Mouse (Mus musculus) brain, embryonic 14.5 days (tissue): ENCODE data around the gene Efna4. TPM values are rescaled to one million over a fixed set of nuclear protein-coding genes. Genes with fewer than 3 reads are reported as not detected.

Experiments
- DNase-seq: peaks from one replicate; pipeline ENCODE4 v3.0.0-alpha.2; 2011; ENCODE audit warnings: low read depth
- CTCF ChIP-seq: fragments of 200-500 bp; IDR thresholded peaks from 2 replicates; pipeline ENCODE4 v1.5.1; 2012; ENCODE audit warnings: inconsistent platforms, mild to moderate bottlenecking, moderate library complexity, borderline replicate concordance; ENCODE audit not compliant: insufficient read depth, insufficient read length; ENCODE audit errors: extremely low read depth
- POLR2A ChIP-seq: fragments of 200-500 bp; IDR thresholded peaks from 2 replicates; pipeline ENCODE4 v1.6.1; 2012; ENCODE audit warnings: mild to moderate bottlenecking, inconsistent platforms, borderline replicate concordance; ENCODE audit not compliant: poor library complexity, insufficient read depth, insufficient read length, severe bottlenecking; ENCODE audit errors: extremely low read depth
- polyA plus RNA-seq: library from polyadenylated mRNA; depleted of rRNA; stranded (reverse); fragments of >200 nt; gene quantifications from 2 replicates; pipeline ENCODE4 v1.2.3, GENCODE M21; 2012

The Efna4 gene
- polyA plus RNA-seq, 1 experiment = 12.6 TPM

- TF ChIP-seq POLR2A = no peak
- TF ChIP-seq CTCF = 0 out of 2 replicates have a peak, but pooled peaks have one; percentile 1
- no peak for DNase-seq
Observed at GRCm38 (mm10) chr3:89315930-89316831, 21.6 kb downstream of the Efna4 start.

DNA sequence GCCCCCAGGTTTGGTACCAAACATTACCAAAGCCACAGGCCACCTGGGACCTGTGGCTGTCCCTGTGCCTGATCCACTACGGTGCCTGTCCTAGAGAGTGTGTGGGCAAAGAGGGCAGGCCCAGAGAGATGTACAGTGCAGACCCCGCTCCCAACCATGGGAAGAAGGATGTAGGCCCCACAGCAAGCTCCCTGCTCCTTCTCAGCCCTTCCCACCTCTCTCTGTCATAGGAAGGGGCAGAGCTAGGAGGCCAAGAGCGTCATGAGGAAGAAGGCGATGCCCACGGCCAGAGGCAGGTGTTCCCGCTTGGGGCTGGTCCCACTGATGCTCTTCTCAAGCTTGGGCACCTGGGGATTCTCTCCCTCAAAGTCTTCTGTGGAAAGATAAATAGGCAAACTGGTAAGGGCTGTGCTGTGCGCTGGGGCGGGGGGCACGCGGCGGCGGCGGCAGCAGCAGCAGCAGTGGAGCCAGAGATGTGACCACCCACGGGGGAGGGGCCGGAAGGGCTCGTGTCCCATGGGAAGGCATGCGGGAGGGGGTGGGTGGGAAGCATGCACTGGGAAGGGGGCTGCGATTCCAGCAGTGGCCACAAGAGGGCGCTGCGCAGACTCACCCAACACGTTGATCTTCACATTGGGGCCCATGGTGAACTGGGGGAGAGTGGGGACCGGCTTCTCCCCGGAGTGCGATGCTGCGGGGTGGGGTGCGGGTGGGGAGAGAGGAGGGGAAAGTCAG lies 22.5 kb downstream of the Efna4 start:
- DNase-seq = peak; percentile 85
- TF ChIP-seq POLR2A (no peak), CTCF (peak; percentile 99)

- TF ChIP-seq CTCF (no peak), POLR2A (no peak)
- no peak for DNase-seq
Observed at GRCm38 (mm10) chr3:89314791-89315190, 23.0 kb downstream of the Efna4 start.

DNA sequence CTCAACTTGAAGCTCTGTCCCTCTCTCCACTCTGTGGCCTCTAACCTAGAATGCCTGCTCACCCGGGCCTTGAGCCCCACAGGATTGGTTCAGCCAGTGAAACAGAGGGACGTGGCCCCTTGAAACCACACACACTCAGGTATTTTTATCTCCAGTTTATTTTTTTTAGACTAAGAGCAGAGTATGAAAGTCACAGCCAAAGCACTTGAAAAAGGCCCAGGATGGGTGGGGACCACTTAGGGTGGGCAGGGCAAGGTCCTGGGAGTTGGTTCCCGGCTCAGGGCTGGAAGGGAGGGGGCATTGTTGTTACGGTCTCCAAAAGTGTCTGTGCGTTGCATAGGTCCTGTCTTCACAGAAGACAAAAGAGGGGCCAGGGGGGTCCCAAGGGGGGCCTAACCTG lies 23.5 kb downstream of the Efna4 start:
- TF ChIP-seq CTCF = no peak
- no peak for TF ChIP-seq POLR2A

DNA sequence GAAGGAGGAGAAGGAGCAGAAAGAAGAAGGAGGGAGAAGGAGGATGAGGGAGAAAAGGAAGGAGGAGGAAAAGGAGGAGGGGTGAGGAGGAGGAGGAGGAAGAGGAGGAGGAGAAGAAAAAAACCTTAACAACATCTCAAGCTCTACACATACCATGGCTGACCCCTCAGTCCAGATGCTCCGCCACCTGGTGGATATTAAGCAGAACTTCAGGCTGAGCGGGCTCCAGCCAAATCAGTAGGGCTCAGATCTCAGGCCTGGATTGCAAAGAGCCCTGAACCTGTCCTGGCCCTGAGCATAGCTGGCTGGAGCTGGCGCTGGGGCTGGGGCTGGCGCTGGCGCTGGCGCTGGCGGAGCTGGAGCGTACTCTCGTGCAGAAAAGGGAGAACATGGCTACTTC lies 29.7 kb downstream of the Efna4 start:
- DNase-seq = peak; percentile 80
- no peak for TF ChIP-seq POLR2A
- peak; percentile 87 for TF ChIP-seq CTCF

More for the DNA sequence above, 23.5 kb downstream of the Efna4 start:
- DNase-seq = no peak

DNA sequence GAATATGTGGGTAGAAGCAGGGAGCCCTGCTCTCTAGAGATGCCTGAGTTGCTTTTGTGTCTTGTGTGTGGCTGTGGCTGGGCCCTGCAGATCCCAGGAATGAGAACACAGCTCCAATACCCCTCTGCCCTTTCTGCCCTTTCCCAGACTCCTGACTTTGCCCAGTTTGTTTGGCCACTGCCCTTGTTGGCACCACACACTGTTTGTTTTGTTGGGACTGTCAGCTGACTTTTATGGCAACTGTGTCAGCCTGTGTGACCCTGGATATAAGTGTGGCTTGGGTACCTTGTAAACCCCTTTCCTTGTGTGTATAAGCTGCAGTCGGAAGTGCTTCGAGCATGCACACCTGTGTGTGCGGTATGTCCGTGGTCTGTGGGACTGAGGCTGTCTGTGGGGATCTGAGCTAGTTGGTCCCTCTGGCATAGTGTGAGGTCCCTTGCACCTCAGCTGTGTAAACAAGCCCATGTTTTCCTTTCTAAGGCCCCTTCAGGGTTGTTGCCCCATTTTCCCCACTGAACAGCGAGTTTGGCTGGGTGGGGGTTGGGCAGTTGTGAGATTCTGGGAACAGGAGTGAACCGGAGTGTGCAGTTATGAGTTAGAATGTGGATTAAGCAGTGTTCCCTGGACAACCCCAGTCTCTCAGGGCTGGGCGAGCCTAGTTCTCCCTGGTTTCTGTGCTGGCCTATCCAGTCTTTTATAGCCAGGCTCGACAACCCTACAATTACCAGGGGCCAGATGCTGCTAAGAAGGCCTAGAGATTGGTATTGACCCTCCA lies 32.1 kb downstream of the Efna4 start:
- DNase-seq = no peak
- TF ChIP-seq CTCF (no peak), POLR2A (no peak)

DNA sequence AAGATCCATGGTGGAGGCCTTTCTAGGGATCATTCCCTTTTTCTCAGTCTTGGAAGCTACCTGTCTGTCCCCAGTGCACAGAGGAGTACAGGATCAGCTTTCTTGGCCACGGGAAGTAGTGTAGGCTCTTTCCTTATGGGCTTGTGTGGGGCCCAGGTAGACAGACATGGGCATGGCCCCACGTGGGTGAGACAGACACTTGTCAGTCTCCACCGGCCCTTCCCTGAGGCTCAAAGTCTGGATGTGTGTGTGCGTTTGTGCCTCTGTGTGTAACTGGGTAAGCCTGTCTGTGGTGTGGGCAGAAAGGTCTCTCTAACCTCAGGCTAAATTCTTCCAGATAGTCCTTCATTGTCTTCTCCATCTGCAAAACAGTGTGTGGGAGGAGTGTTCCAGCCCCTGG lies 32.7 kb downstream of the Efna4 start:
- DNase-seq = no peak
- TF ChIP-seq CTCF = no peak
- TF ChIP-seq POLR2A = no peak

- TF ChIP-seq POLR2A = no peak
- no peak for TF ChIP-seq CTCF
- no peak for DNase-seq
Observed at GRCm38 (mm10) chr3:89304440-89304839, 33.4 kb downstream of the Efna4 start.

GRCm38 (mm10) chr3:89300514-89300913 lies 37.3 kb downstream of the Efna4 start:
- TF ChIP-seq POLR2A (no peak), CTCF (peak; percentile 4; the same call in 1 of the 2 replicates)
- no peak for DNase-seq

DNA sequence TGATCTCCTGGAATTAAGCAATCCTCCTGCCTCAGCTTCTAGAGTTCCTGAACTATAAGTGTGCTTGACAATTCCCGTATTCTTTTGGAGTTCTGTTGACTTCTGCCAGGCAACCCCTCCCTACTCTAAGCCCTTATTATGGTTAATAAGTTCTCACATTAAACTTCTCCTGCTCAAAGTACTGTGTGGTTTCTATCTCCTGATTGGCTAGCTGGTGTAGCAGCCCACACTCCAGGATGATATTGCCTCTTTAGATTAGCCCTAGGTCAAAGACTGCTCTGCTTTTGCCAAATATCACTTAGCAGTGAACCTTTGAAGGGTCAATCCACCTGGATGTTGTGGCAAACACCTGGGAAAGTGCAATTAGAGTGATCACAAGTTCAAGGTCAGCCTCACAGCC lies 37.8 kb downstream of the Efna4 start:
- TF ChIP-seq CTCF (no peak), POLR2A (no peak)
- no peak for DNase-seq

- TF ChIP-seq POLR2A (no peak), CTCF (no peak)
- peak; percentile 56 for DNase-seq
Observed at GRCm38 (mm10) chr3:89299499-89299898, 38.3 kb downstream of the Efna4 start.
